Mouse (Mus musculus) heart, embryonic 12.5 days (tissue): Measurements from ENCODE around the gene Gm37240. TPM values are rescaled to one million over a fixed set of nuclear protein-coding genes. Genes with fewer than 3 reads are reported as not detected.

ENCODE experiments used
- ATAC-seq: fragments of 200-750 bp; cut with Nextera tagmentation; 2 replicates; pipeline ENCODE4 v1.8.0; 2017; ENCODE audit warnings: moderate TSS enrichment, moderate library complexity; ENCODE audit not compliant: insufficient number of reproducible peaks, low FRiP score
- H3K27ac ChIP-seq: fragments of 300-500 bp; sonication (generic); 2 replicates; pipeline ENCODE4 v1.5.1; 2016; ENCODE audit warnings: mild to moderate bottlenecking, moderate library complexity; ENCODE audit not compliant: poor library complexity, severe bottlenecking
- H3K27me3 ChIP-seq: fragments of 300-500 bp; sonication (generic); replicated peaks from 2 replicates; pipeline ENCODE4 v1.6.1; 2016; ENCODE audit warnings: mild to moderate bottlenecking, moderate library complexity
- H3K36me3 ChIP-seq: fragments of 300-500 bp; sonication (generic); 2 replicates; pipeline ENCODE4 v1.6.1; 2016; ENCODE audit warnings: mild to moderate bottlenecking, moderate library complexity
- H3K4me1 ChIP-seq: fragments of 300-500 bp; sonication (generic); replicated peaks from 2 replicates; pipeline ENCODE4 v1.6.1; 2016; ENCODE audit warnings: mild to moderate bottlenecking
- H3K4me2 ChIP-seq: fragments of 300-500 bp; sonication (generic); 2 replicates; pipeline ENCODE4 v1.6.1; 2016; ENCODE audit warnings: mild to moderate bottlenecking, moderate library complexity
- H3K4me3 ChIP-seq: fragments of 300-500 bp; sonication (generic); 2 replicates; pipeline ENCODE4 v1.5.1; 2016; ENCODE audit warnings: mild to moderate bottlenecking
- H3K9ac ChIP-seq: fragments of 300-500 bp; sonication (generic); 2 replicates; pipeline ENCODE4 v1.6.1; 2016; ENCODE audit warnings: mild to moderate bottlenecking, moderate library complexity
- H3K9me3 ChIP-seq: fragments of 300-500 bp; sonication (generic); replicated peaks from 2 replicates; pipeline ENCODE4 v1.6.1; 2016; ENCODE audit warnings: mild to moderate bottlenecking, moderate library complexity
- WGBS: fragments of 180-500 bp; shearing (Covaris S2); methylation state at CpG from one replicate; pipeline ENCODE4 v1.1.7; 2016; 5-methylcytosine and 5-hydroxymethylcytosine counted together
- polyA plus RNA-seq: library from polyadenylated mRNA; unstranded; fragments of >200 nt; fragmentation: Nextera tagmentation; extraction: Ambion mirVana; gene quantifications from 2 replicates; pipeline ENCODE4 v1.2.1, GENCODE M21; 2016

Gene Gm37240
- polyA plus RNA-seq, 1 experiment from 2014 or later: 4.6 TPM

- Histone ChIP-seq H3K27me3 (no peaks in the 10 kb centered on the region), H3K36me3 (no peaks in the 10 kb centered on the region), H3K9ac (no peak overlapping the region), H3K27ac (no peak overlapping the region), H3K4me2 (no peak overlapping the region), H3K9me3 (no peaks in the 10 kb centered on the region), H3K4me1 (peaks cover 8% of the 10 kb centered on the region; the same call in 1 of the 2 replicates), H3K4me3 (no peak overlapping the region)
- ATAC-seq: no peak
- WGBS: 81% methylated on average over 4 of the region's 4 CpGs
Observed at GRCm38 (mm10) chr3:85449461-85449860, 437.9 kb downstream of the Gm37240 start.

- Histone ChIP-seq H3K9me3 (no peaks in the 10 kb centered on the region), H3K9ac (no peak overlapping the region), H3K4me2 (no peak overlapping the region), H3K27ac (no peak overlapping the region), H3K4me1 (peaks cover 3% of the 10 kb centered on the region; the same call in 1 of the 2 replicates), H3K36me3 (no peaks in the 10 kb centered on the region), H3K27me3 (no peaks in the 10 kb centered on the region), H3K4me3 (no peak overlapping the region)
- 82% methylated on average over 5 of the region's 5 CpGs for WGBS
- ATAC-seq: no peak
Observed at GRCm38 (mm10) chr3:85442781-85443180, 444.5 kb downstream of the Gm37240 start.

GRCm38 (mm10) chr3:85442261-85442660 is 445.1 kb downstream of the Gm37240 start:
- Histone ChIP-seq H3K4me1 (peaks cover 3% of the 10 kb centered on the region; the same call in 1 of the 2 replicates), H3K9me3 (no peaks in the 10 kb centered on the region), H3K27me3 (no peaks in the 10 kb centered on the region), H3K27ac (no peak overlapping the region), H3K4me2 (no peak overlapping the region), H3K4me3 (no peak overlapping the region), H3K36me3 (no peaks in the 10 kb centered on the region), H3K9ac (no peak overlapping the region)
- WGBS: 84% methylated on average over 8 of the region's 8 CpGs
- no peak for ATAC-seq

GRCm38 (mm10) chr3:85435406-85435805 is 451.9 kb downstream of the Gm37240 start:
- Histone ChIP-seq H3K27ac (no peak overlapping the region), H3K9ac (no peak overlapping the region), H3K27me3 (no peaks in the 10 kb centered on the region), H3K4me1 (peaks cover 15% of the 10 kb centered on the region), H3K9me3 (no peaks in the 10 kb centered on the region), H3K36me3 (no peaks in the 10 kb centered on the region), H3K4me3 (no peak overlapping the region), H3K4me2 (no peak overlapping the region)
- no peak for ATAC-seq
- 45% methylated on average over 4 of the region's 4 CpGs for WGBS

GRCm38 (mm10) chr3:85431208-85431607 is 456.1 kb downstream of the Gm37240 start:
- Histone ChIP-seq H3K27ac (no peak overlapping the region), H3K4me3 (no peak overlapping the region), H3K27me3 (no peaks in the 10 kb centered on the region), H3K9ac (no peak overlapping the region), H3K36me3 (no peaks in the 10 kb centered on the region), H3K4me1 (peaks cover 15% of the 10 kb centered on the region), H3K9me3 (no peaks in the 10 kb centered on the region), H3K4me2 (no peak overlapping the region)
- 90% methylated on average over 4 of the region's 4 CpGs for WGBS
- no peak for ATAC-seq

DNA sequence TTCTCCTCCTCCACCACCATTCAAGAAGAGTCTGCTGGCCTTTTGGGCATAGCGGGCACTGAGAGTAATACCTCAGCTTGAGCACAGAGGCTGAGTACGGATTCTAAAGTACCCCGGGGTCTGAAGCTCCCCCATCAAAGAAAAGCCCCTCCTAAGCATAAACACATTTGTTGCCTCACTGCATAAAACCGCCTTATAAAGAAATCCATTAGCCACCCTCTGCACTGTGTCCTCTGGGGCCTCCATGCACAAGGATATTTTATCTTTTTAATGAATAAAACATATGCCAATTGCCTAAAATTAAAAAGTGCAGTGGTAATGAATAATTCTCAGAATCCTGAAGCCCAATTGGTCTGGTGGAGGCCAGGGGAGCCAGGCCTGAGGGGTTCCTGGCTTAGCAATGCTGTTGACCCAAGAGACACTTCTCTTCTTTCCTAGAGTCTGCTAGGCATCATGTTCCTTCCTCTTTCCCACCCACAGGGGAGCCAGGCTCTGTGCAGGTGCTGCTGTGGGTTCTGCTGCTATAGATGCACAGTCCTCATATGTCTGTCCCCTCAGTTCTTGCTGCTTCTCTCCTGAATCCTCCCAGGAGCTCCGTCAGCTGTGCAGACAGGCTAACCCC is 463.8 kb downstream of the Gm37240 start:
- H3K27me3 ChIP-seq: no peaks in the 10 kb centered on the region
- no peaks in the 10 kb centered on the region for H3K4me1 ChIP-seq
- H3K4me3 ChIP-seq: no peak overlapping the region
- 0 out of 2 replicates have a peak, but pooled peaks cover 5% of the 10 kb centered on the region for H3K9me3 ChIP-seq
- H3K4me2 ChIP-seq: no peak overlapping the region
- no peak overlapping the region for H3K9ac ChIP-seq
- no peaks in the 10 kb centered on the region for H3K36me3 ChIP-seq
- no peak overlapping the region for H3K27ac ChIP-seq
- 78% methylated on average over 5 of the region's 5 CpGs for whole genome bisulfite sequencing
- no peak for ATAC-seq

- no peaks in the 10 kb centered on the region for H3K36me3 ChIP-seq
- H3K4me2 ChIP-seq: no peak overlapping the region
- no peaks in the 10 kb centered on the region for H3K27me3 ChIP-seq
- no peaks in the 10 kb centered on the region for H3K4me1 ChIP-seq
- H3K9me3 ChIP-seq: 0 out of 2 replicates have a peak, but pooled peaks cover 5% of the 10 kb centered on the region
- H3K4me3 ChIP-seq: no peak overlapping the region
- WGBS: 76% methylated on average over 9 of the region's 9 CpGs
- H3K27ac ChIP-seq: no peak overlapping the region
- ATAC-seq: no peak
- H3K9ac ChIP-seq: no peak overlapping the region
Observed at GRCm38 (mm10) chr3:85421403-85421802, 465.9 kb downstream of the Gm37240 start.

GRCm38 (mm10) chr3:85417663-85418062 is 469.7 kb downstream of the Gm37240 start:
- H3K9me3 ChIP-seq: no peaks in the 10 kb centered on the region
- no peaks in the 10 kb centered on the region for H3K4me1 ChIP-seq
- no peak overlapping the region for H3K27ac ChIP-seq
- 76% methylated on average over 4 of the region's 4 CpGs for WGBS
- H3K4me3 ChIP-seq: no peak overlapping the region
- no peaks in the 10 kb centered on the region for H3K27me3 ChIP-seq
- no peak for ATAC-seq
- no peak overlapping the region for H3K4me2 ChIP-seq
- H3K36me3 ChIP-seq: no peaks in the 10 kb centered on the region
- no peak overlapping the region for H3K9ac ChIP-seq

- no peak for ATAC-seq
- Histone ChIP-seq H3K4me3 (no peak overlapping the region), H3K27ac (no peak overlapping the region)
Observed at GRCm38 (mm10) chr3:85398841-85399240, 488.5 kb downstream of the Gm37240 start.

DNA sequence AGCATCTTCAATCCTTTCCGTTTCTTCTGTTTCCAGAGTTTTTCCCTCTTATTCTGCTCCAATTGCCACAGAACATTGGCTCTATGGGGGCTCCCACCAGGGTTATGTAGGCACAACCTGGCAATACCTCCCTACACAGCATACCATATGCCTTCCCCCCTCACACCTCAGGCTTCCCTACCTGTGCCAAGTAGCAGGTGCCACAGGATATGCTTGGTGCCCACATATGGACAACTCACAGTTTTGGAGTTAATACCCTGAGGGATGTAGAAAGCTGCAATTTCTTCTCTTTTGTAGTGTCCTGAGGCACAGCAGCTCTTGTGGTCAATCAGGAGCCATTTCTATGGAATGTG is 488.9 kb downstream of the Gm37240 start:
- Histone ChIP-seq H3K4me1 (no peaks in the 10 kb centered on the region), H3K27me3 (no peaks in the 10 kb centered on the region), H3K4me2 (no peak overlapping the region), H3K9ac (no peak overlapping the region), H3K9me3 (peaks cover 13% of the 10 kb centered on the region), H3K27ac (no peak overlapping the region), H3K4me3 (no peak overlapping the region), H3K36me3 (no peaks in the 10 kb centered on the region)
- no peak for ATAC-seq
- 72% methylated on average over 1 of the region's 1 CpGs for WGBS

More at GRCm38 (mm10) chr3:85398841-85399240, 488.5 kb downstream of the Gm37240 start:
- Histone ChIP-seq H3K4me2 (no peak overlapping the region), H3K9me3 (peaks cover 13% of the 10 kb centered on the region), H3K27me3 (no peaks in the 10 kb centered on the region), H3K4me1 (no peaks in the 10 kb centered on the region), H3K9ac (no peak overlapping the region), H3K36me3 (no peaks in the 10 kb centered on the region)

- Histone ChIP-seq H3K4me3 (no peak overlapping the region), H3K4me2 (no peak overlapping the region), H3K27me3 (no peaks in the 10 kb centered on the region), H3K36me3 (no peaks in the 10 kb centered on the region), H3K9ac (no peak overlapping the region), H3K27ac (no peak overlapping the region), H3K4me1 (no peaks in the 10 kb centered on the region), H3K9me3 (peaks cover 13% of the 10 kb centered on the region)
- ATAC-seq: no peak
Observed at GRCm38 (mm10) chr3:85397816-85398482, 489.4 kb downstream of the Gm37240 start.

DNA sequence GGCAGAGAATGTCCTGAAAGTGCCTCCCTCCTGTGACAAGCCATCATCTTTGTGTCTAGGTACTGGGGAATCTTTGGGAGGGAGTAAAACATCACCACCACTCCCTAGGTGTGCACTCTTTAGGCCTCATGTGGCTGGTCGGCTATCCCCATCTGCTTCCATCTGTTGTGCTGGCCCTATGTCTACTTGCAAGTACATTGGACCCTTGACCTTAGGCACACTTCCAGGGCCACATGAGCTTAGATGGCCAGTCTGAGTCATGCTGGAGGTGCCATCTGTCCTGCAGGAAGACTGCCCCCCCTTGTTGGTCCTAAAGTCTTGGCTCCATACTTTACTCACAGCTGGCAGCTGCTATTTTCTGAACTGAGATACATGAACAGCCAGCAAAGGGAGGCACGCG is 493.9 kb downstream of the Gm37240 start:
- Histone ChIP-seq H3K36me3 (no peaks in the 10 kb centered on the region), H3K27me3 (no peaks in the 10 kb centered on the region), H3K9ac (no peak overlapping the region), H3K4me3 (no peak overlapping the region), H3K9me3 (peaks cover 13% of the 10 kb centered on the region), H3K4me2 (no peak overlapping the region), H3K27ac (no peak overlapping the region), H3K4me1 (no peaks in the 10 kb centered on the region)
- WGBS: 86% methylated on average over 3 of the region's 3 CpGs
- ATAC-seq: no peak
